Mouse (Mus musculus): Measurements from ENCODE around the gene Ipcef1.

Gene Ipcef1

DNA sequence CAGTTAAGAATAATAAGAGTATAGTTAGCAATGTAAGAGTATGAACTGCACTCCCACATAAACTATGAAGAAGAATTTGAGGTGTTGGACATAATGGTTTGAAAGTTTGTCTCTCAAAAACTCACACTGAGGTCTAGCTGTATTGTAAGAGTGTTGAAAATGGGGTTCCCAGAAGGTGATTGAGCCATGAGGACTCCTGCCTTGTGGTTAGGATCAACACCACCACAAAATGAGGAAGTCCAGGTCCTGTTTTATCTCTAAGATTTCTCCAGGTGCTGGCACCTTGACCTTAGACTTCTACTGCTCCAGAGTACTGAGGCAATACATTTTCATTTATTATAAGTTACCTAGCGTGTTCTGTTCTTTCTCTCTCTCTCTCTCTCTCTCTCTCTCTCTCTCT, 178.4 kb downstream of the Ipcef1 start:
- no peak for DNase-seq

DNA sequence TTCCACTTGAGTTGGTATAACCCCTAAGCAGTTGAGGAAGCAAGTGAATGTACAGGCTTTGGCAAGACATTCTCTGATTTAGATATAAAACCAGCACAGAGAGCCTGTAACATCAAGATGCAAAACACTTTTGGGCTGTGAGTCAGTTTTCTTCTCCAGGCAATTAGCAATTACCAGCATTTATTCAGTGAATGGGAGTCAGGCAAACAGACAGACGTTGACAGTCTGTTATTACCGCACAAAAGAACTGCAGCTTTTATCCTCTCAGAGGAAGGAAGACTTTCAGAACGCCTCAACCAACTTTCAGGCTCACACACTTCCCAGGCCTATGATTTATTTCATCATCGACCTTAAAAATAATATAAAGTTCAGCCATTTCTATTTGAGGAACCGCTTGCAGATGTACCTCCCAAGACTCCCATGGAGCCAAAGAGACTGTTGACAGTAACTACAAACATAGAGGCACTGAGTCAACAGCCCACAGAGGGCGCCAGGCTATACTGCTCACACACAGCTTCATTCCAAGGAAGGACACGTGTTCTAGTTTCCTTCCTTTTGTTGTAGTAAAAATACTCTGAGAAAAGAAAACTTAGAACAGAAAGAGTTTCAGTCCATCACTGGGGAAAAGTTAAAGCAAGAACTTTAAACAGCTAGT, 180.7 kb downstream of the Ipcef1 start:
- DNase-seq: no peak

DNA sequence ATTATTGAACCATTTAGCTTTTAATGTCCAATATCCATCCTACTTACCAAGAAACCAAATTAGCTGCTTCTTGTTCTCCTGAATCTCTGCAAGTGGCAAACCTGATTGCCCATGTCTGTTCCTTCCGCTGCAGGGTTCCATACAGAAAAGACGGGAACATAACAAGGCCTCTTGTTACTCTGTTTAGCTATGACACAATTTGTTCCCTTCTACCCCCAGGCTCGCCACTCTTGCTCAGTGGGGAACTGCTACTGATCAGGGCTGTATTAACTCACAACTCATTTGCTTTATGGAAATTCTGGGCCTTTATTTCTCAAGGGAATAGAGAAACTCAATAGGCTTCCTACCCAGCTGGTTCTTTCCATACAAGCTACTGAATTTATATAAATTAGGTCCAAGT, 196.5 kb downstream of the Ipcef1 start:
- no peak for DNase-seq

DNA sequence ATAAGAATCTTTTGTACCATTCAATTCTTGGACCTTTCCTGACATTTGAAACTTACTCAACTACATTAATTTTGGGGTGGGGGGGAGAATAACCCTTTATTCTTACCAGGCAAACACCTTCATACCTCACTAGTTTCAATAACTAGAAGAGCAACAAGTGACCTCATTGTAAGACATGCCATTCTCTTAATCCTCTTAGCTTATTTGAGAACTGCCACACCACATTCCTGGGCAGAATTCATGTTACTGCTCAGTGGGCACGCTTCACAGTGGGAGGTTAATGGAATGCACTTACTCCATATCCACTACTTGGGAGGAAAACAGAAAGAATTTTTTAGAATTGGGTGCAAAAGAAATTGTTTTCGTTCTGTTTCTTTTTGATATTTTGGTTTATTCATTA, 203.4 kb downstream of the Ipcef1 start:
- DNase-seq: no peak

DNA sequence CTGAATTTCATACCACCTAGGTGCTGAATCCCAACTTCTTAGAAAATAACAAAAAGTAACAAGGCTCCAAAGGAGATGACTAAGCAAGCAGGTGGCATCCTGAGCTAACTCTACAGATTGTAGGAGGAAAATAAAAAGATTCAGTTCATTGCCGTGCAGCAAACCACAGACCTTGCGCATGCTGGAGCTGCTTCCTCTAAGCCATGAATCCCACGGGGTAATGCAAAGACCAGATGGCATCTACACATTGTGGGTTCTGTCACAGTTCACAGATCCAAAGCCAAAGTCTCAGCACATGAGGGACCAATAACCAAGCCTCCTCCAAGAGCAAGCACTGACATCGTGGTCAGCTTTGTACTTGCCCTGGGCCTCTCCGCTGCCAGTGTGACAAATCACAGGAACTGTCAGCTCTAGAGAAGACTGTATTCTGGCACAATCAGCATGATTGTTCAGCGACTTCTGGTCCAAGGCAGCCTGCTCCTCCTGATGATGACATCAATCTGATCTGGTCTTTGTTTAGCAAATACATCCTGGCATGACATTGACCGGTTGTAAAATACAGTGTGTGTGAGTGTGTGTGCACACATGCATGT, 204.0 kb downstream of the Ipcef1 start:
- DNase-seq: no peak

DNA sequence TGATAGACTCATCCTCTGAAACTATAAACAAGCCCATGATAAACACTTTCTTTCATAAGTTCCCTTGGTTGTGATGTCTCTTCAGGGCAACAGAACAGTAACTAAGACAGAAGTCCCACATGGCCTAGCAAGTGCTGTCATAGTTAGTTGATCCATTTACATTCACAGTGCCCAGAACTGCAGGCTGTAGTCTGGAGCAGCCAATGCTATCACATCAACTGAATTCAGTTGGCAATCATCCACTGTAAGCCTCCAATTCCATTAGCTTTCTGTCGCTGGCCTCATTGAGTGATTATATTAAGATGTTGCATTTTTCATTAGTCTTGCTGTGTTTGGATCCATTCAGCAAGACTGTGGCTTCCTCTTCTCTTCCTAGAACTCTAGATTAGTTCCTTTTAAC, 206.0 kb downstream of the Ipcef1 start:
- DNase-seq: no peak

DNA sequence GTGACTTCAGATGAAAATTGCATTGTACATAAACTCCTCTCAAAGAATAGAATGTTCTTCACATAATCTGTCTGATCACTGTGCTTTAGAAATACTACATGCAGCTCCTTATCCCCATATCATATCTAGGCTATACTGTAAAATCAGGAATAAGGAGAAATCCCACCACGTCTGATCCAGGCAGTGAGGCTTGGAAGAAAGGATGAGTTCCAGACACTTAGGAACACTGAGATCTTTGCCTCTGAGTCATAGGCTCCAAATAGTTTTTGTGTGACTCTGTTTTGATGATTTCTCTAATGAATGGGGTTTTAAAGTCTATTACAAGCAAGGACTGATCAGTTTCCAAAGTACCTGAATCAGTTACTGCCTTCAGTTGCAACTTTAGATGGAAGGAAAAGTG, 210.1 kb downstream of the Ipcef1 start:
- DNase-seq: no peak
